ENCODE assay signal across 9 mouse cellular contexts in genomic region chr5:113407346-113407745, GRCm38 (mm10). TPM values are rescaled to one million over a fixed set of nuclear protein-coding genes. Genes with fewer than 3 reads are reported as not detected.
DNase-seq lines count a peak whose midpoint lies in the region; TF ChIP-seq lines count a peak whose summit lies in the region.
"Had no signal": no experiment of that assay in that cellular context is flagged by ENCODE, and none has a peak within 500 bp of the region (broad histone marks: within the 10 kb centered on the region; RNA-seq: fewer than 3 reads in every experiment).

No protein-coding gene starts in this region.

- no peak overlapping the region for H3K4me3 ChIP-seq in thymus, adult 2 months (ENCODE audit: control insufficient read depth, insufficient read depth, low read length)
- H3K4me3 ChIP-seq in cerebellum, adult 2 months (replicated peaks; ENCODE audit: insufficient read depth, low read depth, low read length) = no peak overlapping the region
- H3K4me3 ChIP-seq: heart, embryonic 13.5 days had no signal

- no peaks in the 10 kb centered on the region for H3K36me3 ChIP-seq in thymus, adult 2 months (ENCODE audit: control insufficient read depth, insufficient read depth, low read length)
- H3K36me3 ChIP-seq: heart, embryonic 13.5 days had no signal

- no peak overlapping the region for H3K27ac ChIP-seq in thymus, adult 2 months (ENCODE audit: control insufficient read depth, insufficient read depth, low read length)
- no peak overlapping the region for H3K27ac ChIP-seq in cerebellum, adult 2 months (ENCODE audit: insufficient read depth, low read length)
- H3K27ac ChIP-seq: heart, embryonic 13.5 days had no signal

- no peaks in the 10 kb centered on the region for H3K27me3 ChIP-seq in thymus, adult 2 months (ENCODE audit: control insufficient read depth, insufficient read depth, low read length)
- no peaks in the 10 kb centered on the region for H3K27me3 ChIP-seq in cerebellum, adult 2 months (ENCODE audit: control insufficient read depth, insufficient read depth, low read length)
- H3K27me3 ChIP-seq: heart, embryonic 13.5 days had no signal

- no peaks in the 10 kb centered on the region for H3K4me1 ChIP-seq in thymus, adult 2 months (replicated peaks; ENCODE audit: control insufficient read depth, insufficient read depth, low read length)
- H3K4me1 ChIP-seq in cerebellum, adult 2 months (ENCODE audit: control insufficient read depth, insufficient read depth, low read length) = no peaks in the 10 kb centered on the region
- H3K4me1 ChIP-seq: heart, embryonic 13.5 days had no signal

- 6% methylated on average over 3 of the region's 3 CpGs for WGBS in thymus, adult 2 months
- WGBS in cerebellum, adult 2 months = 53% methylated on average over 3 of the region's 3 CpGs

- no peak for TF ChIP-seq POLR2A in thymus, adult 2 months (IDR thresholded peaks at IDR 0.05; ENCODE audit: control insufficient read depth, extremely low read depth, insufficient read depth, low read length, poor library complexity)
- TF ChIP-seq POLR2A in cerebellum, adult 2 months (IDR thresholded peaks at IDR 0.05; ENCODE audit: borderline replicate concordance, insufficient read depth, low read length) = no peak

- TF ChIP-seq CTCF in thymus, adult 2 months (IDR thresholded peaks at IDR 0.05; ENCODE audit: borderline replicate concordance, control insufficient read depth, extremely low read depth, insufficient read depth, low read length, poor library complexity) = no peak
- TF ChIP-seq CTCF in cerebellum, adult 2 months (IDR thresholded peaks at IDR 0.05; ENCODE audit: borderline replicate concordance, insufficient read depth, low read depth, low read length) = no peak

- peak; percentile 36 for DNase-seq in gastrocnemius, postnatal 10 days
- no peak for DNase-seq in gastrocnemius, adult 18-20 months (ENCODE audit: low spot score)
- peak; percentile 4 for DNase-seq in thymus, adult 2 months
- no peak for DNase-seq in thymus, adult 18-20 months
- peak; percentile 86 for DNase-seq in kidney, postnatal 10 days
- peak; percentile 23 for DNase-seq in testis, postnatal 14 days (ENCODE audit: low spot score)
- no peak for DNase-seq in cerebellum, adult 2 months
- no peak for DNase-seq in frontal cortex, postnatal 36 days (ENCODE audit: low spot score in 2 of 2)

RNA-seq across cellular contexts. Expression of gene Aym1, which starts 50.3 kb away (rescaled TPM):
- not detected for total RNA-seq in gastrocnemius, postnatal 10 days (2021)
- total RNA-seq in gastrocnemius, adult 18-20 months (2021) = not detected
- not detected in 2 replicates for polyA plus RNA-seq in thymus, adult 2 months (2012; rRNA removed)
- polyA plus RNA-seq in cerebellum, adult 2 months (2012; rRNA removed) = not detected in 2 replicates
- polyA plus RNA-seq: heart, embryonic 13.5 days had no signal

Comparison
In these comparisons a context has a peak if more than half of its experiments do, and no peak if none do; other contexts are left out.
1. DNase-seq: peak in gastrocnemius, postnatal 10 days (single experiment), thymus, adult 2 months (single experiment), kidney, postnatal 10 days (single experiment) and testis, postnatal 14 days (single experiment); none in gastrocnemius, adult 18-20 months (single experiment), thymus, adult 18-20 months (0 of 2), cerebellum, adult 2 months (0 of 2) and frontal cortex, postnatal 36 days (0 of 2).